Mouse (Mus musculus): ENCODE measurements around the gene Lsm6.
"Not testable (repeated sequence)": the region's sequence is repeated elsewhere in the genome, so short reads cannot be mapped to it uniquely, and the experiment has no call there.

Gene Lsm6

GRCm38 (mm10) chr8:78820673-78821310 lies at the start of gene Lsm6:
Gene Lsm6 (minus strand): TSS chr8:78821140.
- DNase-seq (ENCODE audit: extremely low spot score, low spot score) = peak; percentile 99

GRCm38 (mm10) chr8:78867036-78867435 lies 46.1 kb upstream of the Lsm6 start:
- no peak for DNase-seq (ENCODE audit: extremely low spot score, low spot score)

DNA sequence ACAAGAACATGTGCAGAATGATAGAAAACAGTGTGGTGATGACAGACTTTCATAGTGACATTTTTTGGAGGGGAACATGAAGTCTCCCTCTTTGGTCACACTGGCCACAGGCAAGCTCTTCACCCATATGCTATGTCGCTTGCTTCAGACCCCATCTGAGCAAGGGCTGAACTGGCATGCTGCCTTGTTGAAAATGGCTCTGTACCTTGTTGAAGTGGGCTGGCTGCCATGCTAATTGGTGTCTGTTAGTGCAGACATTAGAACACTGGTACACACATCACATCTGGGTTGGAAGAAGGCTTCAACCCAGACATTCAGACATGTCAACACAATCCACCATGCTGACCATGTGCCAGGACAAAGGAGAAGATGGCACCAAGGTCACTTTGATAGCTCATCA lies 42.1 kb upstream of the Lsm6 start:
- no peak for DNase-seq (ENCODE audit: extremely low spot score, low spot score)

DNA sequence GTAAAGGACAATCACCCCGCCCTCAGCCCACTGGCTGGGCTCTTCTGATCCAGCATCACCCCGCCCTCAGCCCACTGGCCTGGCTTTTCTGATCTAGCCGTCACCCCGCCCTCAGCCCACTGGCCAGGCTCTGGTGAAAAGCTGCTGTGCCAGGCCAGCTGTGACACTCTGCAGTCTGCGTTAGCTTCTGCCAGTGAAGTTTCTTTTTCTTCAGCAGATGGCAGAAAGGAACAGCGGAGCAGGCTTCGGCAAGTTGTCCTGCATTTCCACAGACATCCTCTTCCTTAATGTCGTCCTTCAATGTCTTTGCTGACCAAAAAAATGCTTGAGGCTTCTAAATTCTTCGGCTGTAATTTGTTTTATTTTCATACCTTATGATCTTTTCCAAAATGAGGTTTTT lies 41.1 kb upstream of the Lsm6 start:
- DNase-seq (ENCODE audit: extremely low spot score, low spot score) = no peak

DNA sequence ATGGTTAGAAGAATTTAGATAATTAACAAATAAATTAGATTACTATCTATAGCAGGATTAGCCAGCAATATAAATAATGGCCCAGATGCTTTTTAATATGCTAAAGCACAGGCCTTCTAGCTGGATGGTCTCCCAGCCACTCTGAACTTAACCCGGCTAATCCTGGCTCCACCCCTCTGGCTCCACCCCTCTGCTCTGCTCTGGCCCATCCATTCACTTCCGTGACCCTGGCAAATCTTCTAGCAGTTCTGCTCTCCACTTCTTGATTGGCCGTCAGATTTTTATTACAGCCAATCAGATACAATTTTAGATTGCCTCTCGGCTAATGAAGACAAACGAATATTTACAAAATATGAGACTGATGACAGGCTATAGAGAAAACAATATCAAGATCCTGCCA lies 39.8 kb upstream of the Lsm6 start:
- DNase-seq (ENCODE audit: extremely low spot score, low spot score) = no peak

- DNase-seq (ENCODE audit: extremely low spot score, low spot score) = no peak
These were observed 36.5 kb upstream of the Lsm6 start for GRCm38 (mm10) chr8:78857421-78857820.

DNA sequence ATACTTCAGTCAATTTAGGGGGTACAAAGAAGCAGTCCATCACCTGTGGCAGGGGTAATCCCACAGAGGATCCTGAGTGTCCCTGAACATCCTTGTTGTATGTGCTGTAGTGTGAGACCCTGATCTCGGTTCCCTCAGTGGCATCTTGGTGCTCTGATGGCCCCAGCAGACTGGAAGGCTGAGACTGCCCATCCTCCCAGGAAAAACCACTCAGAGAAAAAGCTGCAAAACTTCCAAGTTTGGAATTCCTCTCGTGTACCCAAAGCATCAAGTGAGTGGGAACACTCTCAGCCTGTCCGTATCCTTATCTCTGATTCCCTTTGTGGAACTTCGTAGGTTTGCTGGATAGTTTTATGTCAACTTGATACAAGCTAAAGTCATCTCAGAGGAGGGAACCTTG lies 31.3 kb upstream of the Lsm6 start:
- no peak for DNase-seq (ENCODE audit: extremely low spot score, low spot score)

DNA sequence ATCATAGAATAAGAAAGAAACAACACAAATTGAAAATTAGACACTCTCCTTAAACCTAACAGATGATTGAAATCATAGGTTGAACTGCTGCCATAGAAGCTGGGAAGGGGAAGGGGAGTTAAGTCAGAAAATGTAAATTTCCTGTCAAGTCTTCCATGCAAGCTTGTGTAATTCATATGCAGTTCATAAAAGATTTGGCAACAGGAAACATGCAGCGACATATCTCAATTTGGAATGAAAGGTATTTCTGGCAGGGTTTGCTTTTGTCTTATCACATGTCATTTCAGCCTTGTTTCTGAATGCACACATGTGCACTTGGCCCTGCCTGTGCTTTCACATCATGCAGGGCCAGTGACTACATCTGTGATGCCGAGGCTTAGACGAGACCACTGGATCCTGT lies 26.3 kb upstream of the Lsm6 start:
- DNase-seq (ENCODE audit: extremely low spot score, low spot score) = no peak

DNA sequence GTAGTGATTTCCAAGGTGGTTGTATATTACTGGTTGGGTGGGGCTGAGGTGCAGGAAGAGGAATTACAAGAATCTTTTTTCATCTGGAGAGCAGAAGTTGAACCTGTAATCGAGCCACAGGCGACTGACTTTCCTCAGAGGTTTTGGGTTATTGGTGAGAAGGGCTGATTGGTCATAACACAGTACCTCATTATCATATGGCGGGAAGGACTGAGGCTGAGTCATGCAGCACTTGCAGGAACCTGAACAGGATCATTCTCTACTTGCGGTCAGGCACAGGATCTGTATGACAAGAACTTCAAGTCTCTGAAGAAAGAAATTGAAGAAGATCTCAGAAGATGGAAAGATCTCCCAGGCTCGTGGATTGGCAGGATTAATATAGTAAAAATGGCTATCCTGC lies 23.6 kb upstream of the Lsm6 start:
- no peak for DNase-seq (ENCODE audit: extremely low spot score, low spot score)

DNA sequence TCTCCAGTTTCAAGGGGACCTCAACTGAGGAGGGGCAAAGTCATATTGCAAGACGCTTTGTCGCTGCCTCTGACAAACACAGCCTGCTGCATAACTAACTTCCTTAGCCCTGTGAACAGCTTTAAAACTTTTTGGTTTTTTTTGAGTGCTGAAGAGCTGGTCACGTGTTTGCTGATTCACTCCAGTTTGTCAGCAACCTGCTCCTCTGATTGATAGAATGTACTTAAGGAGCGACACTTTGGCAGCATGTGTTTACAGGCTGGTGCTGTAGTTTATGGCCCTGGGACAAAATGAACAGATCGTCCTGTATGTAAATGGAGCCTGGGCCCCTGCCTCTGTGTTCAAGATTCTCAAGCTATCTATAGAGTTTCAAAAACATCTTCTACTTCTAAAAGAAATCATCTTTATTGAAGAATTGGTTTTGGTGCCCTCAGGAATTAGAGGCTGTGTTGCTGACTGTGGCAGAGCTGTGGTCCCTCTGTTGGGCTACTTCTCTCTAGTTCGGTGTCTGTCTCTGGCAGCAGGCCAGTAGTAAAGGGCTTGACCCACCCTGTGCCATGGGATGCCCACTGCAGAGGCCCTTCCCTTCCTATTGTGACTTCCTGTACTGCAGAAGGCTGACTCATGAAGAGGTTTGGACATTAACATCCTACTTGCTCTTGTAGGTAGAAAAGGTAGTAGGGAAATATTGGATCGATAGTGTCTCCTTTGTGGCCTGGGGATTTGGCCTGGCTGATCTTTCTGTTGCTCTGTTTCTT lies 17.9 kb upstream of the Lsm6 start:
- no peak for DNase-seq (ENCODE audit: extremely low spot score, low spot score)

- DNase-seq (ENCODE audit: extremely low spot score, low spot score) = no peak
These were observed 15.2 kb upstream of the Lsm6 start for GRCm38 (mm10) chr8:78836091-78836490.

DNA sequence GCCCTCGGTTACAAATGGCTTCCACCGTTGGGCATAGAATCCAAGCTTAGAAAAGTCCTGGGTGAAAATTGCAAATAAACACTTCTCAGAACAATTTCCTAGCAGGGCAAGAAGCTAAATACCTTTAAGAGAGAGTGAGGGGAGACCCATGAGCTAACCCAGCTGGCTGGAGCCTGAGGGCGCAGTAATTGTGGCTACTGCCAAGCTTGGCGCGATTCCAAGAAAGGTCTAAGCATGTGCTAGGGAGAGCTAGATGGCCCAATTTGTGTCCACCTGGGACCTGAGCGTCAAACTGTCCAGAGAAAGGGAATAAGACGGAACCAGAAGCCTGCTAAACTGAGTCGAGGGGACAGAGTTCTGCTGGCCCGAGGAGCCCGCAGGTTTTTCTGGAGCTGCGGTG lies 7.5 kb upstream of the Lsm6 start:
- no peak for DNase-seq (ENCODE audit: extremely low spot score, low spot score)

- no peak for DNase-seq (ENCODE audit: extremely low spot score, low spot score)
These were observed 3.6 kb upstream of the Lsm6 start for GRCm38 (mm10) chr8:78824515-78824914.

DNA sequence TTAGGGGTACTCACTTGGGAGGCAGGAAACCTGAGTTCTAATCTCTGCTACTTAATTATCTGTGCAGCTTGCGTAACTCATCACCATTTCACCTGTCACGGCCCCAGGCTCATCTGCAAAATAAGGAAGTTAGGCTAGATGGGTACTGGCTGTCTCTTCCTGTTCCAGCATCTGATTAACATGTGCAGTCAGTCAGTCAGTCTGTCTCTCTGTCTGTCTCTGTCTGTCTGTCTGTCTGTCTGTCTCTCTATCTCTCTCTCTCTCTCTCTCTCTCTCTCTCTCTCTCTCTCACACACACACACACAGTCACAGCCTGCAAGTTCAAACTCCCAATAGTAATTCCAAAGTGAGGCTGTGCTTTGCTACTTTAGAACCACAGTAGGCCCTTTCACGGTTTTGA lies 967 bp downstream of the Lsm6 start:
- not testable (repeated sequence) for DNase-seq (ENCODE audit: extremely low spot score, low spot score)

DNA sequence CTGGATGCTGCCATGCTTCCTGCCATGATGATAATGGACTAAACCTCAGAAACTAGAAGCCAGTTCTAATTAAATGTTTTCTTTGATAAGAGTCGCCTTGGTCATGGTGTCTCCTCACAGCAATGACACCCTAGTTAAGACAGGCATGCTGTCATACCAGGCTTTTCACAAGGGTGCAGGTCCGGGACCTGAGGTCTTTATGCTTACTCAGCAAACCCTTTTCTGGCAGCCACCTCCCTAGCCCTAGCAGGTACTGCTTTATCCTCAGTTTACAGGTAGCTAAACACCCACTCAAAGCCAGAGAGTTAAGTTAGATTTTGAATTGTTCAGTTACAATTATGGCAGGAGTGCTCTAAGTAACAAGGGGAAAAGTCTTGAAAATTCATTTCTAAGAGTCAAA lies 6.2 kb downstream of the Lsm6 start:
- DNase-seq (ENCODE audit: extremely low spot score, low spot score) = no peak

- DNase-seq (ENCODE audit: extremely low spot score, low spot score) = no peak
These were observed 7.9 kb downstream of the Lsm6 start for GRCm38 (mm10) chr8:78813021-78813420.

DNA sequence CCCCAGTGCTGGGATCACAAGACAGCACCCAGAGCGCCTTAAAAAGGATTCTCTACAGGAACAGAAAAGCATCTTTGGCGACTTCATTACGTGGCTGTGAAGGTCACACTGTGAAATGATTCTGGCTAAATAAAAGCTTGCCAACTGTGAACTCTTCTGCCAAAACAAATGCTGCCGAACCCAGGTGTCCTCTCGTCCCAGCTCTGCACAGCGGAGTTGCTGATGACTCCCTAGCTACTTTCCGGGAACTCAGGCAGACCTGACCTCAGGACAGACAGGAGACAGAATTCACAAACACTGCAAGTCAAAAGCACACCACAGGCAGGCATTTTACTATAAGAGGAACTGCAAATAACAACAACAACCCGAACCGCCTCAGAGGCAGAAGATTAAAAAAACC lies 8.5 kb downstream of the Lsm6 start:
- no peak for DNase-seq (ENCODE audit: extremely low spot score, low spot score)

DNA sequence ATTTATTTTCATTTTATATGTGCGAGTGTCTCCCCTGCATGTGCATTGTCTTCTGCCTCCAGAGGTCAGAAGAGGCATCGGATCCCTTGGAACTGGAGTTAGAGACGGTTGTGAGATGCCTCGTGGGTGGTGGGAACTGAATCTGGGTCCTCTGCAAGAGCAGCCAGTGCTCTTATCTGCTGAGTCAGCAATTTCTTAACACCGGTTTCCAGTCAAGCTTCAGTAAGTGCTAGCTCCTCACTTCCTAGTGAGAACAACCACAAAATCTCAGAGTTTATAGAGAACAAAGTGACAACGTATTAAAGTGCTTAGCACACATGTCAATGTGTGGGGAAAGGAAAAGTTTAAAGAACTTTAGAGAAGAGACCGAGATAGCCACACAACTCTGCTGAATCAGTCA lies 9.2 kb downstream of the Lsm6 start:
- no peak for DNase-seq (ENCODE audit: extremely low spot score, low spot score)

GRCm38 (mm10) chr8:78810207-78810675 lies 10.7 kb downstream of the Lsm6 start:
- DNase-seq (ENCODE audit: extremely low spot score, low spot score) = no peak

DNA sequence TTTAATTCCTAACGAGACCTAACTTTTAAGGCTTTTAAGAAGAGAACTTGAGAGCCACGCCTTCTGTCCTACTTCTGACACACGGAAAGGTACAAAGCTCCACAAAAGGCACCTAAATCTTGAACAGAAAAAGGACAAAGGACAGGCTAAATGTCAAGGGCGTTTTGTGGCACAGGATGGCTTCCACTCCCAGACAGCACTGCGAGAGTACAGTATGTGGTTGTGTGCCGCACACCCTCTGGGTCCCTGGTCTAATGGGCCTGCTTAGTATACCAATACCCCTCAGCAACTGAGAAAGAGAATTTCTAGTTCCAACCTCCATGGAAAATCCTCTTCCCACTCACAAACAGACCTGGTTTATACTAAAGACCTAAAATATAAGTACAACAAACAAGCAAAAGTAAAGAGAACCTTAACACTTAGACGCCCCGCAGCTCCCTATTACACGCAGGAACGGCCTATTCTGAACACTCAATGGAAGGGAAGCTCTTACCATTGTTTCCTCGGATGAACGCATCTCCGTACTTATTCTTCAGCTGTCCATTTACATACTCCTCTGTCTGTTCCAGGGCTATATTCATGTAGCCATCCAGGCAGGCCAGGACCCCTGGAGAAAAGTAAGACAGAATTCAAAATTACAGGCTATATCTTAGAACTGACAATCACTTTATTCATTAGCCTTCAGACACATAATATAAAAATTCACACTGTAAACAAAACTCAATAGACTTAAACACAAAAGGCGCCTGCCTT lies 11.3 kb downstream of the Lsm6 start:
- no peak for DNase-seq (ENCODE audit: extremely low spot score, low spot score)

DNA sequence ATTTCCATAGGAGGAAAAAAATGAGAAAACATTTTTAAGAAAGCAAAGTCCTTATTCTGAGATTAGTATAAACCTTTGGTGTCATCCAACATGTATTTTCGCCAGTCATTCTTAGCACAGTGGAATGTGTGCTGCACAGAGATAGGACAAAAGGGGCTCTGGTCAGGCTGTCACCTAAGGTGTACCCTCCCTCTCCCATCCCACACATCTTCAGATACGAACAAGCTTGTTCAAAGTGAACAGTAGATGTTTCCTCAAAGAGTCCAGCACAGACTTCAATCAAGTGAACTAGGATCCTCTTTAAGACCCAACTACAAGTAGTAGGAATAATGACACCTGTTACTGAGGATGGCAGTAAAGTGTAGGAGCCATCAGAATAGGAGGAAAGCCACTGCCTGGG lies 12.1 kb downstream of the Lsm6 start:
- no peak for DNase-seq (ENCODE audit: extremely low spot score, low spot score)

DNA sequence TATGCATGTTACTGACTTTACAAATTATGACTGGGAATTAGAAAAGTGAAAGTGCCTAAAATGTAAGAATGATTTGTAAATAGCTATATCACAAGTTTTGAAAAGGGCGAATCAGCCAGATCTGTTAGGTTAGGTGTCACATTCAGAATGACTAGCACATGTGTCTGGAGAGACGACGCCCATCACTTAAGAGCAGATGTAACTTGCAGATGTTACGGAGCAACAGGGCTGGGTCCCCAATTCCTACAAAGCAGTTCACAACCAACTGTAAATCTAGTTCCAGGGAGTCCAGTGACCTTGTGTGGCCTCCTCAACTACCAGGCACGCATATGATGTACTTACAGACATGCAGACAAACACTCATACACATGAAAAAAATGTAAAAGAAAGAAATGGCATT lies 12.5 kb downstream of the Lsm6 start:
- no peak for DNase-seq (ENCODE audit: extremely low spot score, low spot score)

All from neural tube, embryonic 10.5 days (tissue).